Mouse (Mus musculus): ENCODE data around the gene Ak8.

The Ak8 gene

DNA sequence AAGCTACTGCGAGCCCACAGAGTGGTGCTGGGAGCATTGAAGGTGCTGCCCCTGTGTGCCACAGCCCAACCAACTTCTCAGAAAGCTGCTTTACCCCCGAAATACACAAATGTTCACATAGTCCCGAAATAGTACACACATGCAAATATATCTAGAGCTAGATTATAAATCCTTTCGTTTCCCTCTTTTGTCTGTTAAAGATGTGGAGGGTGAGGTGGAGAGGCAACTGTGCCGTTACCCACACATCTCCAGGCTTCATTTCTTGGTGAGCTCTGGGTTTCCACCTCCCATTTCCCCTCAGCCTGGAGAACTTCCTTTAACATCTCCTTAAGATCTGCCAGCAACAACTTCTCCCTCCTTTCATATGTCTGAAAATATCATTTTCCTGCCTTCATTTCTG is 40.2 kb downstream of the Ak8 start:
- no peak for DNase-seq

DNA sequence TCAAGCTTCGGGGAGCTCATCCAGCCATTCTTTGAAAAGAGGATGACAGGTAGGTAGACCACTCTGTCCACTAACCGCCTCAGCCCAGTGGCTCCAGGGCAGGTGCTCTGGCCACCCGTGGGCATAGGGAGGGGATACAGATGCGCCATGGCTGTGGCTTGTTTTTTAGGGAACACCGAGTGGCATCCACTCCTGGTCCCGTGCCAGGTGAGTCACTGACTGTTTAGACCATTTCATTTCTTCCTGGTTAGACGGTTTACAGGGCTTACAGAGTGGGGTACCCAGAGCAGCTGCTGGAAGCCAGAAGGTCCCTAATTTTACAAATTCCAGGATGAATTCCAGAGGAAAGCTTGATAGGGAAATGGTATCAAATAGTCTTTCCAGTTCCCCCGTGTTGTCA is 42.7 kb downstream of the Ak8 start:
- no peak for DNase-seq

DNA sequence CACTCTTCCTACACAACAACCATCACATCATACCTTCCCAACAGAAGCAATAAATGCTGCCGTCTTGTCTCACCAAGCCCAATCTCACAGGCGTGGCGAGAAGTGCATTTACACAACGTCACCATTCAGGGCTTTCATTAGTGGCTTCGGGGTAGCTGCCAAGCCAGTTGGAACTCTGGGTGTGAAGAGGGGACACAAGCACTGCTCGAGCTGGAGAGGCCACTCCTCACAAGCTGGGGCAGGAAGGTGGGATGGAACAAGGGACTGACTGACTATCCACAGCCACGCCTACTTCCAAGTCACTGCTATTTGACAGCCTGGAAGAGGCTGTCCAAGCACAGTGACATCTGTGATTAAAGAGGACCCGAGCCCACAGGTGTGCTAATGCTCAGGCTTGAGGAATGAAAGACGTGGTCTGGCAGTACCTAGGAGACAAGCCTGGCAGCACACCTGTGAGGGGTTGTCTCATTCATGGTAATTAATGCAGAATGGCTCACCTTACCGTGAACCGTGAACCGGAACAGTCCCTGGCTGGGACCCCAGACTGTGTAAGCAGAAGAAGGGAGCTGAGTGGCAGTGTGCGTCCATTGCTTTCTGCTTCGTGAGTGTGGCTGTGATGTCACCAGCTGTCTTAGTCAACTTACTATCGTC is 46.8 kb downstream of the Ak8 start:
- no peak for DNase-seq

DNA sequence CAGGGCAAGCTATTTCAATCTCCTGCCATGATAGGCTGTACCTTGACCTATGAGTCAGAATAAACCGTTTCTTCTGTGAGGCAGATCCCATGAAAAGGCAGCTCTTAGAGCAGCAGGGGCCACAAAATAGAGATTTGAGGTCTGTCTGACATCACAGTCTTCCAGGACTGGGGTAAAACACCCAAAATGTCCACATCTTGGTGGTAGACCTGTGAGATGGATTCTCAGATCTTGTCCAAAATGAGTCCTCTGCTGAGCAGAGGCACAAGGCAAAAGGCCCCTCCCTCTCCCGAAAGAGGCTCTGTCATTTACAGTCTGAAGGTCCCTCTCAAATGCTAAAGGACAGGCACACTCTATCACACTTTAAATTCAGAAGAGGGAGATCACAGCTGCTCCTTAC is 47.7 kb downstream of the Ak8 start:
- no peak for DNase-seq

DNA sequence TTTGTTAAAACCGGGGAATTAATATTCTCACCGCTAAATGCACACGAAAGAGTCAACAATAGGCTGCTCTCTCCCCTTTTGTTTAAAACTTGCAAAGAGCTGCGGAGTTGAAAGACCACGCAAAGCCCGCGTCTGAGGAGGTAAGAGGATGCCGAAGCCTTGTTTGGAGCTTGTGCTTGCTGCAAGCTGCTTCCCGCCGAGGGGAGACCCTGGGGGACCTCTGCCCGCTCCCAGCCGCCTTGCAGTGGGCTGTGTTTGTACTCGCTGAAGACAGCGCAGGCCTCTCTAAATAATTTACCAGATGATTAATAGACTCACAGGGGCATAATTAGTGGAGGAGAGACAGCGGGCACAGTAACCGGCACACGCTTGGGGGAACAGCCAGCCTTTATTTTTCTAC is 51.2 kb downstream of the Ak8 start:
- no peak for DNase-seq

DNA sequence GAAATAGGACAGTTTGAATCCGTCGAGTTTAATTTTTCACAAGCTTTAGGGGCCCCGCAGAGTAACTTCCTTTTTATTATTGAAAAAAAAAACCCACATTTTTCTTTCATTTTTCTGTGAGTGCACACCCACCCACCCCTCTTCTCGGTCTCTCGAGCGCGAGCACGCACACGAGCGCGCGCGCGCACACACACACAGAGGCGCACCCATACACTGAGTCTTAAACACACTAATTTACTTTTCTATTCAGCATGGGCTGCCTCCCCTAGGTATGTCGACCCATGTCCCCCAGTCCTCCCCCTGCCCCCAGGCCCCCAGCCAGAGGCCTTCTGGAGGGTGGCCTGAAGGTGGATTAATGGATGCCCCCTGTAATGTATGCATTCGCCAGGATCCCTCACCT is 51.7 kb downstream of the Ak8 start:
- DNase-seq: no peak

DNA sequence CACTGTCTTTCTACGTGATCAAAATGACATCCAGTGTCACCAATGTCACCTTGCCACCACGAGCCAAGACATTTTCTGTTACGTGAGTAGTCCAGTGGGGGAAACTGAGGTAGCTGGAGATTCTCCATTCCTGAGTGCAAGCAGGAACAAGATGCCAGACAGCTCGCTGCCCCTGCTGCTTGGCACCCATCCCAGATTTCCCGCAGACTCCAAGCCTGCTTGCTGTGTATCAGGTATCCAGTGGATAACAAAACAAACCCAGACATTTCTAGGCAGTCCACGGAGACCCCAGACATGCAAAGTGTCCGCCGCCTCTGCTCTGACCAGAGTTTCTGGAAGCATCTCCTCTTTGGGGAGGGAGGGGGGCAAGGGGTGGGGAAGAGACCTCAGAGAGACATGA is 52.4 kb downstream of the Ak8 start:
- peak; percentile 47 for DNase-seq

DNA sequence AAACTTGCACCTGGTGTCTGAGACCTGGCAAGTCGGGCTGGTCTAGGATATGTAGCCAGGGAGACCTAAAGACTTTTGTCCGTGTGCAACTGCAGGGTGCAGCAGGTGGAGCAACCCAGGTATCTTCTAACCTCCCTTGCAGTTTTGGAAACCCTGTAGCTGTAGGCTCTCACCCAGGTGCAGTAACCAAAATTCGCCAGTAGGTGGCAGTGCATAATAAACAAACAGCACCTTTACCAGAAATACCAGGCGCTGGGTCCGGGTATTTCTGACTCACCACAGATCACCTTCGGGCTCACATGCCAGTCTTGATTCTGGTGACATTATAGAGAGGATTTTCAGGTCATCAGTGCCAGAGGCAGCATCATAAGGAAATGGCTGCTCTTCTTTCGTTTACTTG is 55.5 kb downstream of the Ak8 start:
- DNase-seq: peak; percentile 79

DNA sequence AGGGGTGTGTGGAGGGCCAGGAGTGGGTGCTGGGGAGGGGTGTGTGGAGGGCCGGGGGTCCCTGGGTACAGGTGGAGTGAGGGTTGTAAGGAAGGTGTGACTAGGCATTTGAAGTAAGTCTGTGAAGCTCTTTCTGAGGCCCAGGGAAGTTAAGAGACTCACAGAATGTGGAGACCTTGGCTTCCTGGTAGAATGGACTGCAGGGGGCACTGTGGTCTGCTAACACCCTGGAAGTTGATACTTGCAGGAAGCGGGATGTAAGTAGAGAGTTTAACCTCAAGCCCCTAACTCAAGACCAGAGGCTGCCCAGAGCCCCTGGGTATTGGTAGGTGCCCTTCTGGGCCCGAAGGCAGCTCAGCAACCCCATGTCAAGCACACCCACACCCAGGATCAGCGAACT is 56.2 kb downstream of the Ak8 start:
- DNase-seq: peak; percentile 67

DNA sequence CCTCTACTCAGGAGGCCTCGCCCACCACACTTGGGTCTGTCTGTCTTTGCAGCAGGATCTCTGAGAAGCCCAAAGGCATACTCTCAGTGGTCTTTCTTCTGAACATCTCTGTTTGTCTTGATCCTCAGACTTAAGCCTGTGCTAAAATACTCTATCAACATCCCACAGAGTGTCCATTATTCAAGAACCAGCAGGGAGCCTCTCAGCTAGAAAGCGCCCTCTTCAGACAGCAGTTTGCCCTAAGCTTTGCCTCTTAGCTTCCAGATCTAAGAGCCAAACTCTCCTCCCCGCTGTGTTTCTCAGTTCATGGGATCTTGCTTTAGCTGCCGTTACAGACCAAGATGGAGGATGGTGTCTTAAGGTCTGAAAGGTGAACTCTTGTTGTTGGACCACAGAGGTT is 59.5 kb downstream of the Ak8 start:
- DNase-seq: no peak

DNA sequence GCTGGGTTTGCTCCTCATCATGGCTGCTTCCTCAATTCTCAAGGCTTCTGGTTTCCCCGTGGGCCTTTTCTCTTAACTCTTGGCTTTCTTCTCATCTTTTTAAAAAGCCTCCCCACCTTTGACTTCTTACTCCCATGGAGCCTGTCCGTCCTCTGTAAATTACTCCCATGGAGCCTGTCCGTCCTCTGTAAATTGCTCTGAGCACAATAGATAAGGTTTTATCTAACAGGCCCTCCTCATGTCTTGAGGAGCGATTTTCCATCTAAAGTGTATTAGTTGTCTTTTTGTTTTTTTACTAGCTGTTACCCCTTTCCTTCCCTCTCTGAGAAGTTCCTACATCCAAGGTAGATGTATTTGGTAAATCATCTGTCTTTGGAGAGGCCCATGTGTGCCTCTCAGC is 66.6 kb downstream of the Ak8 start:
- no peak for DNase-seq

DNA sequence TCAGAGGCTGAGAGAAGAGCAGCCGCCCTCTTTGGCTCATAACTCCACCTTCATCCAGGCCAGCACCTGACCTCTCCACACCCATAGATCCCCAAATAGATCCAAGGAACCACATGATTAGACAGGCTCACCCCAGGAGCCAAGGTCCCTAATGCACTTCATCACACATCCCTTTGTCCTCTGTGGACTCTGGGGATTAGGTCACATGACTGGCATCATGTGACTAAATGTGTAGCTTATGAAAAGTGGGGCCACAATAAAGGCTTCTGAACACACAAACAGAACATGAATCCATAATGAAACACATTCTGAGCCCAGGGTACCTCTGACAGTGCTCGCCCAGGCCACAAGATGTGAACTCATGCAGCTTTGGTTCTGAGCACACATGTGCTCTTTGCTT is 67.1 kb downstream of the Ak8 start:
- no peak for DNase-seq

DNA sequence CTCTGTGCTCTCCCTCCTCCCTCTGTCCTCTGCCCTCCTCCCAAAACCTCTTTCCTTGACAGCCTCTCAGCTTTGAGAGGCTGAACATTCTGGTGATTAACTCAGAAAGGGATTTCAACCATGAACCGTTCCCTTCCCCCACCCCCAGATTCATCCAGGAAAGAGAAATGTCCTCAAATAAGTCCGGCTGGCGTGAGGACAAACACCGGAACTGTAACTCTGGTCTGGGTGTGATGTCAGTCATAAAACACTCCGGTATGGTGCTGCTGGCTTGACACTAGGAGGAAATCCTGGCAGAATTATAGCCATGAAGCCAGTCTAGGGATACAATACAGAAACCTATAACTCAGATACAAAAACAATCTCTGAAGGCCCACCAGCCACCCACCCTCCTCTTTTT is 70.7 kb downstream of the Ak8 start:
- no peak for DNase-seq

DNA sequence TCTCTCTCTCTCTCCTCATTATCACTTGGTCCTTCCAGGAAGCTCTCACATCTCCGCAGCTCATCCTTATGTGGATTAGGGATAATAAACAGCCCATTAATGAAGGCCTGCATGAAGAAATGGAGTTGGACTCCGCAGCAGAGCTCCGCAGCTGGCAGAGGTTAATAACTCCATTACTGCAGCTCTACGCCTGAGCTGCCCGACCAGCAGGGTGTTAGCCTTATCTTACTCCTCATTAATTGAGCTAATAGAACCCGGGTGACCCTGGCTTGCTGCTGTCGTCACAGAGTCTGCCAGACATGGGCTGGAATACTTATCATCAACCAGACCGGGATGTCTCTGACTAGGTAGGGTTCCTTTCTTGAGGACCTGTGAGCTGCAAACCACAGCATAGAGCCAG is 74.1 kb downstream of the Ak8 start:
- no peak for DNase-seq

DNA sequence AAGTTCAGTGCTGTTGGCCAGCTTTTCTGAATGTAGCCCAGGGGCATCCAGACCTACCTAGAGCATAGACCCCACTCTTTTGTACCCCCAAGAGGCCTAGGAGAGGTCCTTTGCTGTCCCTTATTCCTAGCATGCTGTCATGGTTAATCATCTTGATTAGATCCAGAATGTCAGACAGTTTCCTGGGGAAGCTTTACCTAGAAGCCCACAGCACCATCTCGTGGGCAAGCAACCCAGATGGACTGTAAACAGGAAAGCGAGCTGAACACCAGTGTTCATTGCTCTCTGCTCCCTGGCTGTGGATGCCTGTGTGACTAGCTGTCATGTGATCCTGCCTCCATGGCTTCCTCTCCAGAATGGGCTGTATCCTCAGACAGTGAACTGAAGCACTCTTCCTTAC is 76.8 kb downstream of the Ak8 start:
- no peak for DNase-seq

DNA sequence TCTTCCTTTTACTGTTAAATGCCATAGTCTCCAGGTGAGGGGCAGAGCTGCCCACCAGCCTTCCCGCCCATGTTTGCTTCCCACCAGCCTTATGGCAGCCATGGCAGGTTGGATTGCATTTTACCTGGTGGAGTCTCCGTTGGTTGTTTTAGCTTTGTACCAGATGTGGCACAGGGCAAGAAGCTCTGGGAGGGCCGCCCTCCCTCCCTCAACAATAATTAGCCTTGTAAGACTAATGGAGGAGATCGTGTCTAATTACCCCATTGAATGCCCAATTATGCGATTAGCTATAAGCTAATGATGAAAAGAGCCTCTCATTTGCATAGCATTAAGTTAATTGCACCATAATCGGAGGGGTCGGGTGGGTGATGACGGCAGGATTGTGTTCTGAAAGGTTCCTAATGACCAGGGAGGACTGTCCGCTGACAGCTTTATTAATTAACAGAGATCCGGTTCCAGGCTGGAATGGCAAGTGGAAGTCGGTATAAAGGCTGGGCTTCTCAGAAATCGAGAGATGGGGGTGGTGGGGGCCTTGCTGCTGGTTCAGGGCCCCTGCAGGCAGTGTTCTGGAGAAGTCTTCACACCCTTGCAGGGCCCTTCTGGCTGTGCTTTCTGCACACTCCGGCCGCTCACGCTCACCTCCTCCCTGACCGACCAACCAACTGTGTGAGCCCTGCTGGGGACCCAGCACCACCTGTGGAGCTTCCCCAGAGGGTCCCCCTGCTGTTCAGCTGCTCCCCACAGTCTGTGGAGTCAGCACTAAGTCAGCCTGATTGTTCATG is 80.2 kb downstream of the Ak8 start:
- DNase-seq: no peak

DNA sequence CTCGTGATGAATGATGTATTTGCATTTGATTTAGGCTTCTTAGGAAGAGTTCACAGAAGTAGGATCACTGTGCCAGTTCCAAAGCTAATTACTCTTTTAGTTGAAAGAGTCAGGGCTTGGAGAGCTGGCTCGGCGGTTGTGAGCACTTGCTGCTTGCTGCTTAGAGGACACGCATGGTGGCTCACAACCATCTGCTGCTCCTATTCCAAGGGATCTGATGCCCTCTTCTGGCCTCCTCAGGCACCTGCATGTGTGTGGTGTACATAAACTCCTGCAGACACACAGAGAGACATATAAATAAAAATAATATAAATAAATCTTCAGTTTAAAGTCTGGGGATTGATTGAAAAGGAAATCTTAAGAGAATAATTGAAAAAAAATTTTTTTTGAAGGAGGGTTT is 81.3 kb downstream of the Ak8 start:
- no peak for DNase-seq

DNA sequence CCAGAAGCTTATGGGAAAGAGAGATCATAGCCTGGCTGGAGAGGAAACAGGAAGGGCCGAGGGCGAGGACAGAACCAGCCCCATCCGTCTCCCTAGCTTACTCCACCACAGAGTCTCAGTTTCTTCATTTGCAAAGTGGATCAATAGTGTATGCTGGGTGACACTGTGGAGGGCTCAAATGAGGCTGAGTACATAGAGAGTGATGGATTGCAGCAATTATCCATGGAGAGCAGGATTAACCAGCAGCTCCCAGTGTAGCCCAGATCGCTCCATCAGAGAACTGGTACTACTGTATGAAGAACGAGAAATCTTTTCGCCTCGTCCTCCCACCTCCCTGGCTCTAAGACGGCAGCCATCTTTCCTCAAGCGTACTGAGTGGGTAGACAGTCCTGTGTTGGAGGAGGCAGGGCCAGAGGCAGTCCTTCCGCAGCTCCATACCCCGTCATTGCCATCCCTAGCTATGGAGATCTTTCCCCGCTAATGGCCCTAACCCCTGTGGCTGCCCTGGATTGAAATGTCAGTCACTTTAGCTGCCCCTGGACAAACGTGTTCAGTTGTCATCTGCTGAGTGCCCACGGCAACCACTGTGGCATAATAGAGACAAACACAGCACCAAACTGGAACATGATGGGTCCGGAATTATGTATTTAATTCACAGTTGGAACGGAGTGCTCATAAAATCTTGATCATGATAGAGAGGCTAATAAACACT is 86.5 kb downstream of the Ak8 start:
- no peak for DNase-seq

DNA sequence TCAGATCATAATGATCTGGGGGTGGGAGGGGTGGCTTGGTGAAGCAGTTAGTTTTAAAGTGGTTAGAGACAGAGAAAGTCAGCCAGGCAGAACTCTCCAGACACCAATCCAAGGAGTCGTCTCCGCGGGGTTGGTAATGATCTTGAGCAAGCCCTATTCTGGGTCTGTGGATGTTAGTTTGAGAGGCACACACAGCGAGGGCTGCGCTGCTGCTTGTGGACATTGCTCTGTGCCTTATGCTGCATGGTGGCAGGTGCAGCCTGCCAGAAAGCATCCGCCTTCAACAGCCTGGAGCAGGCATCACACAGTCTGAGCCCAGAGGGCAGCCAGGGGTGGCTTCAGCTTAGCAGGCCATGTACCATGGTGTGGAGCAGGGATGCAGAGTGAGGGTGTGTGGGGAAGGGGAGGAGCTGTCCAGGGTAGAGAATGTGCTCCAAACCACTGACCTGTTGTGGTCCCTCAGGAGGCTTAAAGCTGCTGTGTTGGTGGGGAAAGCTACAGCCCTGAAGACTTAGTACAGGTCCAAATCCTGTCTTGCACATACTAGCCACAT is 87.2 kb downstream of the Ak8 start:
- no peak for DNase-seq

DNA sequence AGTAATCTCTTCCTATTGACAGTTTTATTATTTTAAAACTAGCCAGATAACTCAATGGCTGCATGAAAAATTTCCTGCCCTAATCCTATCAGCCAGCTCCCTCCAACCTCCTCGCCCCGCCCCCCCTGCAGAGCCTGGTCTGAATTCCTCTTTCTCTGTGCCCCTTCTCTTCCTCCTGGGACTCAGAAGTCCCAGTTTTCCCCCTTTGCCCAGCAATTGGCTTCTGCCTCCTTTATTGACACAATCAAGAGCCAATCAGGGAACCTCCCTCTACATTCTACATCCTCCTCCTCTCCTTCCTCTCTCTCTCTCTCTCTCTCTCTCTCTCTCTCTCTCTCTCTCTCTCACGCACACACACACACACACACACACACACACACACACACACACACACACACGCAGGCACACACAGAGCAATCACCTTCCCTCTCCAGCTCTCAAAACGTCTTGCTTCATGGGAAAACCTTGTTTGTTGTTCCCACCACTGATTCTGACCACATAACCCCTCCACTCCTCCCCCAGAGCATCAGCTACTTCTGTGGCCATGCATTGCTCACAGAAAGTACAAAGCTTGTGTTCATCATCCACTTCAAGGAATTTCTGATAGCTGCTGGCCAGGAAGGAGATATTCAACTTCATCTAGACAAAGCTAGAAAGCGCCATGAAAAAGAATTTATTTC is 93.1 kb downstream of the Ak8 start:
- peak; percentile 9 for DNase-seq

DNA sequence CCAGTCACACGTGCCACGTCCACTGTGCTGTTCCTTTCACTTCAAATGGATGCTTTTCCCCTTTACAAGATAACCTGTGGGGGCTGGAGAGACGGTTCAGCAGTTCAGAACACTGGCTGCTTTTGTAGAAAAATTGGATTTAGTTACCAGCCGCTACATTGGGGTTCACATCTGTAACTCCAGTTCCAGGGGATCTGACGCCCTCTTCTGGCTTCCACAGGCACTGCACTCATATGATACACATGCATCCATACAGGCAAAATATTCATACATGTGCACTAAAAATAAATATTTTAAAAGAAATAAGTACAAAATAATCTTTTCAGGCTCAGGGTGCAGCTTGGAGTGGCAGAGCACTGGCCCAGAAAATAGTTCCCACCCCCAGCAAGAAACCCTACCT is 94.7 kb downstream of the Ak8 start:
- DNase-seq: no peak

DNA sequence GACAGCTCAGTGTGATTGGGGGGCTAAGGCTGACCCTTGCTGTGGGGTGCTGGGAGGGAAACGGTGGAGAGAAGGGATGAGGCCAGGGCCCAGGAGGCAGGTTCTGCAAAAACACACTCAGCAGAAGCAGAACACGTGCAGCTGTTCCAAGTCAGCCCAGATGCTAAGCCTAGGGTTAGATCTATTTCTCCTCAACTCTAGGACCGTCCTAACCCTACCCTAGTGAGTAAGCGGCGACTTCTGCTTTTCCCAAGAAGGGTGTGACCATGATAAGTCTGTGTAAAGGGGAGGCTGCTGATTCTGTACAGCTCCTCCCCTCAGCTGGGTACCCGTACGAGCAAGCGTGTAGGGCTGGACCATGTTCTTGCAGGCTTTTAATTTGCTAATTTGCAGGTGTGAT is 96.3 kb downstream of the Ak8 start:
- no peak for DNase-seq

DNA sequence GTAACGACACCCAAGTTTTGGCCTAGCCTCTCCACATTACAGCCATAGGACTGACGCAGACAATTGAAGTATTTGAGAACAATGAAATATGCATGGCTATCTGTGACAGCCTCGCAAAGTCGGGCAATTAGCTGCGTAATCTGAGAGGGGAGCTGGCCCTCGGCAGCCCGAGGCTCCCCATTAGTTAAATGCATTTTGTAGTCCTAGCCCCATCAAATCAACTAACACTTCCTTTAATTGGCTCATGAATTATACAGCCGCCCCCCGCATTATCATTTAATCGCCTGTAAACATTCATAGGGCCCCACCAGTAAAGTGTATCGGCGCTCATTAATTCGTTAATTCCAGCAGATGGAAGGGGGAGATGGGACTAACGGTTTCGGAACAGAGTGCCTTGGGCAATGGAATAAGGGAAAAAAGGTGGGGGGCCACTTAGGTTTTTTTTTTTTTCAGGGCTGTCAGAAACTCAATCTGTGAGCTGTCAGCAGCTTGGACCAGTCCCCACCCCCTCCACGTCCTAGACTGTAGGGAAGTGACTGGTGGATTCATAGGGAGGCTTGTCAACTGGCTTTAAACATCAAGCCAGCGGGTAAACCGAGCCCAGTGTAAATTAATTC is 97.6 kb downstream of the Ak8 start:
- no peak for DNase-seq

Measured in right cerebral cortex, postnatal 14 days (tissue).